Mouse (Mus musculus) spleen, adult 2 months (tissue): ENCODE measurements around the gene Slc24a4.
A peak's percentile ranks its signal among the peaks of the same experiment; 100 is the strongest.

Experiments
- CTCF ChIP-seq: fragments of 200-500 bp; IDR thresholded peaks from 2 replicates; pipeline ENCODE4 v1.5.1; 2011; ENCODE audit warnings: mild to moderate bottlenecking, inconsistent platforms; ENCODE audit not compliant: insufficient read depth, insufficient read length, insufficient replicate concordance; ENCODE audit errors: extremely low read depth
- POLR2A ChIP-seq: fragments of 200-500 bp; IDR thresholded peaks from 2 replicates; pipeline ENCODE4 v1.6.1; 2011; ENCODE audit warnings: low read depth, low read length, inconsistent platforms

DNA sequence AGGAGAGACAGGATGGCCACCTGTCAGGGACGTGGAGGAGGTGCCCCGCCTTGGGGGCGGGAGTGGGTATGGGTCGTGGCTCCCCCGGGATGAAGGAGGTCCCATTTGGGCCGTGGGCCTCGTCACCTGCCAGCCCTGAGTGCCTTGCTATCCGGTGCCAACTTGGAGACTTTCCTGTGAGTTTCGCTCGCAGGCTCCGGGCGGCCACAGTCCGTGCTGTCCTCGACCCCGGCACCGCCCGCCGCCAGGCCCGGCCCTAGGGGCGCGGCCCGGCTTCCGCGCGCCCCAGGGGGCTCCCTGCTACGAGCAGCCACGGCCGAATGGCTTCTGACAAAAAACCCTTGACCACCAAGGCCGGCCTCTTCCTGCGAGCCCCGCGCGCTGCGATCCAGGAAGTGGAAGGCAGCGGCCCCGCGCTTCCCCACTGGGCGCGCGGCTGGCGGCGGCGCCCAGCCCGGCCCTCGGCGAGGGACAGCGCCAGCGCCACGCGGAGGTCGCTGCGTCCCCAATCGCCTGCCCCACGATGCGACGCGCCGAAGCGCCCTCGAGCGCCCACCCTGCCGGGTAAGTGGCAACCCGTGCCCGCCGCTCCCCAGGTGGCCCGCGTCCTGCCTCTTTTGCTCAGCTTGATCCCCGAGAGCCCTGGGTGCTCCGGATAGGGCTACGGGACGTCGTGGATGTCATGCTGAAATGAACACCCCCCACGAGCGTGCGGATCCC is 154.4 kb downstream of the Slc24a4 start, which contains the start of gene Rin3:
- TF ChIP-seq CTCF (no peak), POLR2A (peak; percentile 36)
